Mouse (Mus musculus): ENCODE results near the gene E130114P18Rik.
A peak's percentile ranks its signal among the peaks of the same experiment; 100 is the strongest.

Gene E130114P18Rik

GRCm38 (mm10) chr4:97693931-97694330 lies 83.9 kb downstream of the E130114P18Rik start:
- DNase-seq (ENCODE audit: low spot score): no peak

DNA sequence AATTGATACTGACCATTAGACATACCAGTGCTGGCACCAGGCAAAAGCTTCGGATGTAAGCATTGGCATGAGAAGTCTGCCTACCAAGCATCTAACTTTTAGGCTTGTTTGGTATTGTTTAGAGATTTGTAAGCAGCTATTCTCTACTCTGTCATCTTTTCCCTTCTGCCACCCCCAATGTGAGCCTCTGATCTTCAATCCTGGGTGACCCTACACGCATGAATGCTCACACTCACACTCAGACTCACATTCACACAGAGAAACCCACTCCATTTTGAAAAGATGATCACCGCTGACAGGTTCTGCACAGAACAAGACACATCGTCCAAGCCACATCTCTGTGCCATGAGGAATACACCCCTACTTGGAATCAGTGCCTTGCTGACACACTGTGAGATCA lies 84.8 kb downstream of the E130114P18Rik start:
- no peak for DNase-seq (ENCODE audit: low spot score)

DNA sequence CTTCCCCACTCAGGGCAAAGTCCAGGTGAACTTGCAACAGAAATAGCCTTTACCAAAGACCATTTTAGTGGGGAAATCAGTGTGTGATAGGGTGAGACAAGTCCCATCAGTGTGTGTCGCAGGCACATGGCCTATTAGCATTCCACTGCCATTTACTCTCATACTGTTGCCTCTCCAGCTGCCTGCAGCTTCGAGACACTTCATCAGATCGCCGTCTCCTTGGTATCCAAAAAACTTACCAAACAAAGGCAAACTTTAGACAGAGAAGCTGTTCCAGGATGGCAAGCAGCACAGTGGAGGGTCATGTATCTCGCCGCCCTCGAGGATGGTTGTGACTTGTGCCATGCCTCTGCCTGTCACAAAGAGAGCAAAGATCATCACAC lies 87.5 kb downstream of the E130114P18Rik start:
- DNase-seq (ENCODE audit: low spot score): no peak

DNA sequence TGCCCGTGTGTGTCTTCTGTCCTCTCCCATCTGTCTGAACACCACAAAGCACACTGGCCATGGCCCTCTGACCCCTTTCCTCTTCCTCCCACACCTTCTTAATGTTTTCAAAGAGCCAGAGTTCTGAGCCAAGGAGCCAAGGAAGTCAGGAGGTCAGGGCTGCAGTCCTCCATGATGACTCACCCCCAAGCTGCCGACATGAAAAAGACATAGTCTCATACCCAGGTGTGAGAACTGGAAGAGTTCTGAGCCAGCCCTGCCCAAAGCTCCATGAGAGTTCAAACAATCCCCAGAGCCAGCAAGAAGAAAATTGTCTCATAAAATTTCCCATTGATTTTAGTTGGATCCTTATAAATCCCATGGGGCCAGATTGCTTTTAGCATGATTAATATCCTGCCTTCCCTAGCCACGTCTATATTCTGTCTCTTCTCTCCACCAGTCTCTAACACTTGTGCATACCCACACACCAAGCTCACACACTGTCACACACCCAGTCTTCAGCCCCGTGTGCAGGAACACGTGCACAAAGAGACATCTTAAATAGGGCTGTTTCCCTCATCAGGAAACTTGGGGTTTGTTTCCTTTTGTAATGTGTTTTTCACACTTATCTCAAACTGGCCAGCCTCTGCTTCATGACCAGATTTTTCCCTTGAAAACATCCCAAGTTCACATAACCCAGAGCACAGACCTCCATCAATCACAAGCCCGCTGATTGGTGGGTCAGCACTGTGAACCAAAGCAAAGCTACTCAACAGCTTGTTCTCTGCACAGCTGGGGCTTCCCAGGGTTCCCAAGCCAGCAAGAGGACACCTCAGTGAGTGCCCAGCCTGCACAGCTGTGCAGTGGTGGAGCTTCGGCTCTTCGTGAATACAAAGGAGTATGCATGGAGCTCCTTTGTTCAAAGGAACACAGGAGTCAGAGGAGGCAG lies 88.2 kb downstream of the E130114P18Rik start:
- DNase-seq (ENCODE audit: low spot score): peak; percentile 46

DNA sequence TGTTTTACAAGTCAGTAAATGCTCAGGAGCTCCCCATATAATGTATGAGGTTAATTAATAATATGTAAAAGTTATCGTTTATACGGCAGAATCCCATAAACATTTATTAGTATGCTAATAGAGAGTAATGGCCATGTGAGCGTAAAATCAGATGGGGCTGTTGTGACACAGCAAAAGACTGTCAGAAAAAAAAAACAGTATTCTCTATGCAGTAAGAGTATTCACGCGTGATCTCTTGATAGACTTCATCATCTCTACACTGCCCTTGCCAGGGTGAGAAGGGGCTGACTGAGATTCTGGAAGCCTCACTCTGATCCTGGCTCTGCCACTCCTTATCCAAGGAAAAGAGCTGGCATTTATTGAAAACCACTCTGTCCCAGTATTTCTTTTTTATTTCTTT lies 91.9 kb downstream of the E130114P18Rik start:
- no peak for DNase-seq (ENCODE audit: low spot score)

- DNase-seq (ENCODE audit: low spot score): no peak
These were observed 101.3 kb downstream of the E130114P18Rik start for GRCm38 (mm10) chr4:97676579-97676937.

- no peak for DNase-seq (ENCODE audit: low spot score)
These were observed 101.9 kb downstream of the E130114P18Rik start for GRCm38 (mm10) chr4:97675741-97676578.

- no peak for DNase-seq (ENCODE audit: low spot score)
These were observed 103.9 kb downstream of the E130114P18Rik start for GRCm38 (mm10) chr4:97673854-97674510.

DNA sequence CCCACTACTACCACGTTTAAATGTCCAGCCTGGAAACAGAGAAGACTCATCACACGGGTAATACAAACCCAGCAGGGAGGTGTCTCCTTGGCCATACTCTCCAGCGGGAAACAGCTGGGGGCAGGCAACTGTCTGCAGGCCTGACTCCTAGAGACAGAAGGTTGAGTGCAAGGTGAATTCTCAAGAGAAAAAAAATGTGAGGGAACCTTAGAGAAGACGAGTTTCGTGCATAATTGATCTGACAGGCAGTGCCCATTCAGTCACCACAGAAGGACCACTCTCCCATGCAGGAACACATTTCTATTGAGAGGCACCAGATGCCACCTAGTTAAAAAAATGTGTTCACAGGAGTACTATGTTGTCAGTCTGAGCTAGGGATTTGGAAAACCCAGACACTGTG lies 105.4 kb downstream of the E130114P18Rik start:
- no peak for DNase-seq (ENCODE audit: low spot score)

DNA sequence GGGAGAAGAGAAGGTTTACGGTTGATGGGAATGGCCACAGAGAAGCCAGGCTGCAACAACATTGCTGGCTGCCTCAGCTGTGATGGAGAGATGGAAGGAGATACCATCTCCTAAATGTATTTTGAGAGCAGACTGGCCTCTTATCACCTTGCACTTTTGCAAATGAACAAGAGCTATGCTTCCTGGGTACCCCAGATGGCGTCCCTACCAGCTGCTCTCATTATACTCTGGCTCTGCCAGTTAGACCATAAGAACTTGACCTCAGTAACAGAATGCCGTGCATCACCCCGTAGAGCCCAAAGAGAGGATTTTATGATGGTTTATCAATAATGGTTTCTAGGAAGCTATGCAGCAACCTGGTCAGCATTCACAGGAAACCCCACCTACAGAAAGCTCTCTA lies 106.0 kb downstream of the E130114P18Rik start:
- no peak for DNase-seq (ENCODE audit: low spot score)

DNA sequence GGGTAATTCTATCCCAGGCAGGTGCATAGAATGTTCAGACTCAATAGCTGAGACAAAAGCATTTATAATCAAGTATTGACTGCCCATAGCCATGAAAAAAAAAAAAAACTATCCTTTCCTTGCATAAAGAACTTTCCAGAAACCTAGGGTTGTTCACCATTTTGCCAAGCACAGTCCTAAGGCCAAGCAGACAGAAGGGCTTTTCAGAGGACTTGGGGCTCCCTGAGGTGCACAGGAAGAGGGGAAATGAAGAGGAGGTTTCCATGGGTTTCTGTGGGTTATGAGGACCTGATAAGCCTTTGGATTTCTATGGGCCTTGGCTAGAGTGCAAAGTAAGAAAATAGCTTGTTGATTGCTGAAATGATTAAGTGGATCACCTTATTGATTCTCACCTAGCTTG lies 107.5 kb downstream of the E130114P18Rik start:
- DNase-seq (ENCODE audit: low spot score): no peak

- no peak for DNase-seq (ENCODE audit: low spot score)
These were observed 108.1 kb downstream of the E130114P18Rik start for GRCm38 (mm10) chr4:97669808-97670207.

DNA sequence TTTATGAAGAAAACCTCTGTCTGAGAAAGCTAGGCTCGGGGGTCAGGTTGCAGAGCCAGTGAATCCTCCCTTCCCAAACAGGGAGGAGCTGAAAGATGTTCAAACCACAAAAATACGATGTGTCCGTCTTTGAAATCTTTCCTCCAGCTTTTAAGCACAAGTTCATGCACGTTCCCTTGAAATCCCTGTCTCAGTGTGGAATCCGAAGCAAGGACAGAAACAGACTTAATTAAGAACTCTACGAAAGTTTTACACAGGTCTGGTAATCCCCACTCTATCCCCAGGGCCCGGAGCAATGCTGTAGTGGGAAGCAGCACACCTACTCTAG lies 112.5 kb downstream of the E130114P18Rik start:
- no peak for DNase-seq (ENCODE audit: low spot score)

DNA sequence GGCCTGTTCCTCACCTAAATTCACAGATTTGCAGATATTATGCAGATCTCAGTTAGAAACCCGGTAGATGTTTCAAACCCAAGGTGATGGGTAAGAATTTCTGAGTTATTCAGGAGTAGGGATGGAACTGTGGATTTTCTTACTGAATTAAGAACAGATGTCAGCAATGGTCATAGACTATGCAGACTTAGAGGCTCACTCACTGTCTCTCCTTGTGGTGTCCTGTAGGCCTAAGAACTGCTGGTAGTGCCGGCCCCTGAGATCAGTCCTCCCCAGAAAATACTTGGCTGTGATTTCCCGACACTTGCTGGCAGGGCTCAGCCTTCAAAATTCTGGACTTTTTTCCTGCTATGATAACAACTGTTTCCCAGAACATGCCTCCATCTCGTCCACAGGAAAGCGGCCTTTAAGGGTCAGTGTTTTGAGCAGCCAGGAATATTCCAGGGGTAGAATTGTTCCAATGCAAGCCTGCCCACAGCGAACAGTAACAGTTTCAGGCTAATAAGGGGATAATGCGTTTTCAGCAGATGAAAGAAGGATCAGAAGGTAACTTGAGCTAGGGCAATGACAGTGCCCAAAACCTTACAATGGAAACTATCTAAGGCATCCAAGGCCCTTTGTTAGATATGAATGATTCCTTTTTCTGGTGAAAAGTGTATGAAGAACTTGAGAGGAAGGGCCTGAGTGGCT lies 113.0 kb downstream of the E130114P18Rik start:
- DNase-seq (ENCODE audit: low spot score): no peak

- DNase-seq (ENCODE audit: low spot score): no peak
These were observed 114.0 kb downstream of the E130114P18Rik start for GRCm38 (mm10) chr4:97663922-97664321.

DNA sequence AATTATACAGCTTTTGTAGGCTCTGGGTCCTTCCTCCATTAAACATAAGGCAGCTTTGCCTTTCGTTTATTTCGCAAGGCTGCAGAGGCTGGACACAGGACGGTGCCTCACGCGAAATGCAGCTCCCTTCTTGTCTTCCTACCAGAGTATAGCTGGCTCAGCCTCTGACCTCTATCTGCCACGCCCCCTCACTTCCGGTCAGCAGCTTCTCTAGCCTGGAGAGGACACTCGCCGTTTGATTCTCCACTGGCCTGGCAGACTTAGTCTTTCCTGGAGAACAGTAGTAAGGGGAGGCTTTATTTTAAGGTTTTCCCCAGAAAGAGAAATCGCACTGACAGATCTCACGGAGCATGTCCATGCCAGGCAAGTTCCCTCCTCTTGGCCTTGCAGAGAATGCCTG lies 115.0 kb downstream of the E130114P18Rik start:
- peak; percentile 63 for DNase-seq (ENCODE audit: low spot score)

GRCm38 (mm10) chr4:97661611-97662273 lies 116.1 kb downstream of the E130114P18Rik start:
- DNase-seq (ENCODE audit: low spot score): no peak

- DNase-seq (ENCODE audit: low spot score): no peak
These were observed 120.3 kb downstream of the E130114P18Rik start for GRCm38 (mm10) chr4:97657586-97657985.

- no peak for DNase-seq (ENCODE audit: low spot score)
These were observed 128.3 kb downstream of the E130114P18Rik start for GRCm38 (mm10) chr4:97649626-97650015.

GRCm38 (mm10) chr4:97648825-97649625 lies 128.9 kb downstream of the E130114P18Rik start:
- DNase-seq (ENCODE audit: low spot score): no peak

GRCm38 (mm10) chr4:97648436-97648707 lies 129.5 kb downstream of the E130114P18Rik start:
- no peak for DNase-seq (ENCODE audit: low spot score)

Data from testis, postnatal 10 days (tissue).